Mouse (Mus musculus) heart, postnatal 0 days (tissue): Measurements from ENCODE around the gene Slc18a3. TPM values are rescaled to one million over a fixed set of nuclear protein-coding genes. Genes with fewer than 3 reads are reported as not detected.

Experiments used
- ATAC-seq: fragments of 200-750 bp; cut with Nextera tagmentation; 2 replicates; pipeline ENCODE4 v1.8.0; 2017; ENCODE audit warnings: low read depth, moderate number of reproducible peaks, moderate library complexity; ENCODE audit not compliant: insufficient read depth
- DNase-seq: peaks from one replicate; pipeline ENCODE4 v3.0.0-alpha.2; 2016; ENCODE audit warnings: low spot score
- H3K27ac ChIP-seq: fragments of 300-500 bp; sonication (generic); 2 replicates; pipeline ENCODE4 v1.5.1; 2014; ENCODE audit warnings: low read depth, mild to moderate bottlenecking
- H3K27me3 ChIP-seq: fragments of 300-500 bp; sonication (generic); 2 replicates; pipeline ENCODE4 v1.6.1; 2014; ENCODE audit warnings: low read length, mixed read lengths; ENCODE audit not compliant: control insufficient read depth, insufficient read depth
- H3K36me3 ChIP-seq: fragments of 300-500 bp; sonication (generic); replicated peaks from 2 replicates; pipeline ENCODE4 v1.6.1; 2014; ENCODE audit warnings: low read length, mixed read lengths; ENCODE audit not compliant: control insufficient read depth, insufficient read depth
- H3K4me1 ChIP-seq: fragments of 300-500 bp; sonication (generic); 2 replicates; pipeline ENCODE4 v1.6.1; 2014; ENCODE audit warnings: antibody characterized with exemption; ENCODE audit not compliant: control insufficient read depth, insufficient read depth
- H3K4me2 ChIP-seq: fragments of 300-500 bp; sonication (generic); 2 replicates; pipeline ENCODE4 v1.6.1; 2014; ENCODE audit warnings: low read depth, mild to moderate bottlenecking, low read length, moderate library complexity
- H3K4me3 ChIP-seq: fragments of 300-500 bp; sonication (generic); 2 replicates; pipeline ENCODE4 v1.5.1; 2014; ENCODE audit warnings: low read depth, low read length
- H3K9ac ChIP-seq: fragments of 300-500 bp; sonication (generic); replicated peaks from 2 replicates; pipeline ENCODE4 v1.6.1; 2014; ENCODE audit warnings: low read depth, low read length, mixed read lengths
- H3K9me3 ChIP-seq: fragments of 300-500 bp; sonication (generic); replicated peaks from 2 replicates; pipeline ENCODE4 v1.6.1; 2016; ENCODE audit warnings: low read length; ENCODE audit not compliant: control insufficient read depth
- CTCF ChIP-seq: IDR thresholded peaks from 2 replicates; pipeline ENCODE4 v1.5.1; 2016; ENCODE audit warnings: antibody characterized with exemption, control low read depth, low read depth
- EP300 ChIP-seq: IDR thresholded peaks from 2 replicates; pipeline ENCODE4 v1.6.1; 2016; ENCODE audit warnings: antibody characterized with exemption, low read depth
- WGBS: fragments of 180-500 bp; shearing (Covaris S2); extraction: QIAGEN DNeasy Blood & Tissue Kit; methylation state at CpG from one replicate; pipeline ENCODE4 v1.1.7; 2014; 5-methylcytosine and 5-hydroxymethylcytosine counted together
- polyA plus RNA-seq: library from polyadenylated mRNA; unstranded; fragments of >200 nt; fragmentation: Nextera tagmentation; extraction: Ambion mirVana; gene quantifications from 2 replicates; pipeline ENCODE4 v1.2.1, GENCODE M21; 2015
- total RNA-seq: library from RNA; depleted of rRNA; stranded (reverse); fragments of >200 nt; gene quantifications from 2 replicates; pipeline ENCODE4 v1.2.3, GENCODE M21; 2014; ENCODE audit warnings: low replicate concordance

The Slc18a3 gene
- total and polyA plus RNA-seq, 2 experiments from 2014 or later = 0.15 TPM; not detected in 1

- no peak overlapping the region for H3K4me2 ChIP-seq
- H3K9ac ChIP-seq = no peak overlapping the region
- H3K36me3 ChIP-seq = no peaks in the 10 kb centered on the region
- no peak overlapping the region for H3K4me3 ChIP-seq
- no peak for ATAC-seq
- TF ChIP-seq CTCF (no peak), EP300 (no peak)
- H3K27me3 ChIP-seq = peaks cover 51% of the 10 kb centered on the region
- under 1% methylated on average over 5 of the region's 5 CpGs for WGBS
- H3K9me3 ChIP-seq = no peaks in the 10 kb centered on the region
- H3K4me1 ChIP-seq = no peaks in the 10 kb centered on the region
- no peak overlapping the region for H3K27ac ChIP-seq
- DNase-seq = peak; percentile 50
These were observed 3.0 kb upstream of the Slc18a3 start for GRCm38 (mm10) chr14:32467606-32468005.

GRCm38 (mm10) chr14:32465889-32466288 lies 1.2 kb upstream of the Slc18a3 start, which contains the start of gene Chat:
TSS of gene Chat (minus strand) at chr14:32465989.
- TF ChIP-seq EP300 (no peak), CTCF (no peak)
- Histone ChIP-seq H3K9me3 (no peaks in the 10 kb centered on the region), H3K4me2 (peak within 1 kb of the TSS; percentile 26), H3K9ac (no peak within 1 kb of the TSS), H3K4me1 (no peaks in the 10 kb centered on the region), H3K4me3 (peak within 1 kb of the TSS; percentile 28), H3K27me3 (peaks cover 68% of the 10 kb centered on the region), H3K36me3 (no peaks in the 10 kb centered on the region), H3K27ac (no peak within 1 kb of the TSS)
- DNase-seq (no peak), ATAC-seq (no peak)
- 15% methylated on average over 13 of the region's 13 CpGs for WGBS

GRCm38 (mm10) chr14:32465506-32465870 lies 838 bp upstream of the Slc18a3 start:
- no peak for TF ChIP-seq EP300
- no peak for TF ChIP-seq CTCF
- H3K9ac ChIP-seq = no peak overlapping the region
- ATAC-seq = no peak
- H3K27me3 ChIP-seq = peaks cover 72% of the 10 kb centered on the region
- DNase-seq = no peak
- no peak overlapping the region for H3K4me3 ChIP-seq
- H3K4me1 ChIP-seq = no peaks in the 10 kb centered on the region
- H3K36me3 ChIP-seq = no peaks in the 10 kb centered on the region
- WGBS = 1% methylated on average over 9 of the region's 11 CpGs
- no peak overlapping the region for H3K4me2 ChIP-seq
- no peak overlapping the region for H3K27ac ChIP-seq
- H3K9me3 ChIP-seq = no peaks in the 10 kb centered on the region

GRCm38 (mm10) chr14:32463211-32464040 lies 1.2 kb downstream of the Slc18a3 start:
- no peak overlapping the region for H3K27ac ChIP-seq
- no peak overlapping the region for H3K9ac ChIP-seq
- H3K4me2 ChIP-seq = no peak overlapping the region
- ATAC-seq (no peak), DNase-seq (no peak)
- H3K4me3 ChIP-seq = no peak overlapping the region
- no peaks in the 10 kb centered on the region for H3K4me1 ChIP-seq
- H3K27me3 ChIP-seq = peaks cover 91% of the 10 kb centered on the region
- WGBS = 4% methylated on average over 74 of the region's 74 CpGs
- no peaks in the 10 kb centered on the region for H3K36me3 ChIP-seq
- H3K9me3 ChIP-seq = no peaks in the 10 kb centered on the region
- TF ChIP-seq CTCF = no peak

GRCm38 (mm10) chr14:32452552-32452951 lies 12.1 kb downstream of the Slc18a3 start:
- Histone ChIP-seq H3K27me3 (peaks cover 10% of the 10 kb centered on the region), H3K9ac (no peak overlapping the region), H3K4me2 (no peak overlapping the region), H3K9me3 (no peaks in the 10 kb centered on the region), H3K4me3 (no peak overlapping the region), H3K4me1 (no peaks in the 10 kb centered on the region), H3K36me3 (no peaks in the 10 kb centered on the region), H3K27ac (no peak overlapping the region)
- no peak for ATAC-seq
- no peak for DNase-seq
- TF ChIP-seq EP300 = no peak
- no peak for TF ChIP-seq CTCF
- WGBS = 5% methylated on average over 4 of the region's 4 CpGs

GRCm38 (mm10) chr14:32446989-32447388 lies 17.7 kb downstream of the Slc18a3 start:
- Histone ChIP-seq H3K4me1 (no peaks in the 10 kb centered on the region), H3K27me3 (no peaks in the 10 kb centered on the region), H3K36me3 (no peaks in the 10 kb centered on the region), H3K27ac (no peak overlapping the region), H3K9me3 (no peaks in the 10 kb centered on the region), H3K4me3 (no peak overlapping the region), H3K4me2 (no peak overlapping the region), H3K9ac (no peak overlapping the region)
- ATAC-seq (no peak), DNase-seq (no peak)
- WGBS = 71% methylated on average over 6 of the region's 6 CpGs
- TF ChIP-seq EP300 (no peak), CTCF (no peak)
